Mouse (Mus musculus) right cerebral cortex, postnatal 25 days (tissue): ENCODE data around the gene Vps26c.
"Not testable (repeated sequence)": the region's sequence is repeated elsewhere in the genome, so short reads cannot be mapped to it uniquely, and the experiment has no call there.

ENCODE experiments used
- DNase-seq: peaks from one replicate; pipeline ENCODE4 v3.0.0; 2022

The Vps26c gene

GRCm38 (mm10) chr16:94545781-94546562 is 19.3 kb upstream of the Vps26c start:
- DNase-seq, result no peak

DNA sequence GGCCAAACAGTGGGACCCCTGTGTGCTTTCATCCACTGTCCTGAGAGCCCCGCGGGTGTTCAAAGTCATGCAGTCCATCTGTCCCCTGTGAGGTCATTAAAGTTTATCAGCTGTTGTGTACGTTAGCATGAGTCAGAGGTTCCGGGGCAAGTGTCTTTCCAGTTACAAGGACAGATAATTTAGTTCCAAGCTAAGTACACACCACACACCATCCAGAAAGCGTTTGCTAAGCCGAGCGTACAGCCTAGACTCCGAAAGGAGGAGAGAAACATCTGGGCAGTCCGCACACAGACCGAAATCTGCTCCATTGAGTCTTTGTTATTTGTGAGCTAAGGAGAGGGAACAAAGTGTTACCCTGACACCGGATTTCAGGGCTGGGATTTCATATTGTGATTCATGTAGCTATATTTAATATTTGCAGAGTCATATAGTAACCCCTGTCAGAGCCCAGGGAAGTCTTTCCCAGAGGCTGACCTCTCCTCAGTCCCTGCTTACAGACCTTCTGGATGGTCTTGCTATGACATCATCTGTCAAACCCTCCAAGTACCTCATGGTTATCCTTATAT is 18.0 kb upstream of the Vps26c start:
- no peak for DNase-seq

DNA sequence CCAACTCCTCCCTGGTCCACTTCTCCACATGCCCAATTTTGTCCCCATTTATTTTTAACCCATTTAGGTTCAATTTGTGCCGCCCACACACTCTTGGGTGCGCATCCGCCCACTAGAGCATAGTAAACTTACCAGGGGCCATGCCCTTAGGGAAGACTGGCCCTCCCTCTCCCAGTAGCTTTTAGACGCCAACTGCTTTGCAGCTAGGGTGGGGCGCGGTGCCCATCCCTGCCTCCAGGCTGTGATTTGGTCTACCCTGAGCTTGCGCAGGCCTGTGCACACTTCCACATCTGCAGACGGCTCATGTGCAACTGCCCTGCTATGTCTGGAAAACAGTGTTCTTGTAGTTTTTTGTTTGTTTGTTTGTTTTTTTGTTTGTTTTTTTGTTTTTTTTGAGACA is 16.3 kb upstream of the Vps26c start:
- no peak for DNase-seq

DNA sequence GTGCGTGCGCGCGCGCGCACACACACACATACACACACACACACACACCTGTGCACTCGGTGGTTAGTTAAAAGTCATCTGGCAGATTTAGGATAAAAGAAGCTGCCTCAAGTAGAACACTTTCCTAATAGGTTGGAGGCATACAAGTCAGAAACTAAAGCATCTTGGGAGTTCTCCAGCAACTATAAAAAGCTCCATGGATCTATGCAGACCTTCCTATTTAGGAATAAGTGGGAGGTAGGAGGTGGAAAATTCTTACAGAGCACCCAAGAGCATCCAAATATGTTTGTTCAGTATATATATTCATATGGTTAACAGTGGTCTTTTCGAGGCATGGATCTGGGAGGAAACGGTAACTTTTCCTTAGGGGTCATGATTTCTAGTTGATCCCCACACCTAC is 13.5 kb upstream of the Vps26c start:
- no peak for DNase-seq

DNA sequence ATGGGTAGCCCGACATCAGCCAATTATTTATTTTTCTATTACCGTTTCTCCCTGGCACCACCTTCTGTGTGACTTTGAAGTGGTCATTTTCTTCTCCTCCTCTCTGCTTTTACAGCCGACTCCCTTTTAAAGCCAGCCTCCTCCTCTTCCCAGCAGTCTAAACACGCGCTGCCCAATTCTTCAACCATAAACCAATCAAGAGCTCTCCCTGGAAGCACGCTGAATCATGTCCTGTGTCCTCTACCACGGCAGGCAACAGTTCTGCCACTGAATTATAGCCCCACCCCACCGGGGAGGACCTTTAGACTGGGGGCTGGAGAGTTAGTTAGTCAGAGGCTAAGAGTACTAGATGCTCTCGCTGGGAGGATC is 10.5 kb upstream of the Vps26c start:
- DNase-seq, result no peak

DNA sequence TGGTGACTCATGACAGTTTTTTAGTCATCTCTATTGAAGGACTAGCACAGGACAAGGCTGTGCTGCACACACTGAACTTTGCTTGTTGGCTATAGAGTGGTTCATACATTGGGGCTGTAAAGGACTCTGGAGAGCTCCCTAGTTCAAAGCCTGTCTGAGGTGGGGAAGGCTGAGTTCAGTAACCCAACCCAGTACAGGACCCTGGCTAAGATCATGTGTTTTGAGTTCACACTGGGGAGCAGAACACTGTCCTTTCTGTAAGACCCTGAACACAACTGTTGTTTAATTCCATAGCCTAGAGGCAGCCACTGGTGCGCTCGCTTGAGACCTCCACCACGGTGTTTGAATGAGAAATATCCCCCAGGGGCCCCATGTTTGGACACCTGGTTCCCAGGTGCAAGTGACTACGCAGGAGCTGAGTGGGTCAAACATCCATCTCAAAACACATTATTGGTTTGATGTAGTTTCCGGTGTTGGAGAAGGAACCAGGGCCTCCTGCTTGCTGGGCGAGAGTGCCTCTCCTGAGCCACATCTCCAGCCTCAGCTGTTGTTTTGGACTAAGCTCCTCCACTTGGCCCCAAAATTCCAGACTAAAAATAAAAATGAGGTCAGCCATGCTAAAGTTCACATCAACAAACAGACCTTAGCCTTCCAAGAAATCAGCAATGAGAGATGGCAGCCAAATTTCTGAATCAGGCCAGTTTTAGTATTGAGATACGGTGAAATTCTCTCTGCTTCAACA is 10.0 kb upstream of the Vps26c start:
- DNase-seq, result no peak

- no peak for DNase-seq
Measured at GRCm38 (mm10) chr16:94535716-94536115, 9.1 kb upstream of the Vps26c start.

GRCm38 (mm10) chr16:94533679-94534078 is 7.0 kb upstream of the Vps26c start:
- DNase-seq, result no peak

DNA sequence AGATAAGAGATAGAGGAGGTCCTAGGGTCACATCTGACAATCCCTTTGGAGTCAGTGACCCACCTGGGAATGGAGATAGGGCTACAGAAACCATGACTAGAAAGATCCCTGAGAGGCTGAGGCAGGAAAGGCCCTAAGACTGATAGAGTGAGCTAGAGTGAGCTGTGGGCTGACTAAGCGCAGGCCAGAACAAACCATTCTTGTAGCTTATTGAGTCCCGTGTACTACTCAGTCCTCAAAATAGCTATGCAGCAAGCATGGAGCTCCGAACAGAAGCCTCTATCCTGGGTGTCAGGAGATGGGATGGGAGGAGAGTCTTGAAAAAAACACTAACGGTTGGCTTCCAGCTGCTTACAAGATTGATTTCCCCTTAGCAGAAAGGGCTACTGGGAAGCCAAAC is 4.6 kb upstream of the Vps26c start:
- DNase-seq, result no peak

DNA sequence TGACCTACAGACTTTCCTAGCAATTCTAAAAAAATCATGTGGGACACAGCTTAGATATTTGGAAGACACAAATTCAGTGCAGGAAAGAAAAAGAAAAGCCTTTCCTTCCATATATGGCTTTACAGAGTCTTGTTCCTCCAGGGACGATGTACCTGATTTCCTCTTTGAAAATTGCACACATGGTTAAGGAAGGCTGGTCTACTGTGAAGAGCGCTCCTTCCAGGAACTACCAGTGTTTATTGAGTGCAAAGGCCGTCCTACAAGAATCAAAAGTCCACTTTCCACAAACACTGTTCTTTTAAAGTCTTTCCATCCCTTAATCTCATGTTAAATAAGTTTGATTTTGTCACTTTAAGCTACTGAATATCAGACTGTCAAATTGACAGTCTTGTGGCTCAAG is 916 bp upstream of the Vps26c start:
- DNase-seq, result no peak

DNA sequence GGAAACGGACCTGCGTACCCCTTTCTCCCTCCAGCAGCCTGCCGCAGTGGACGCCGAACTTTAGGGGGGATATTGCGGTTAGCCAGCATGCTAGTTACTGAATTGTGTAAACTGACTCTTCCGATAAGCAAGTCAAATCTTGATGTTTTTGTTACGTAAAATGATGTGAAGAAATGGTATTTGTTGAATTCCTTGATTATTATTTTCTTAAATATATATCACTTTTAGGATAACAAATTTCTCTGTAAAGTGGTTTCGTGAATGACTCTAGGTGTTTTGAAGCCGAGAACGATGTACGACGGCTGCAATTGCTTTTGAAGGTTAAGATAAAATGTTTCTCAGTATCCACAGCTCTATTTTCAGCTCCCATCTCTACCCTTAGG is 513 bp upstream of the Vps26c start:
- DNase-seq, result no peak

DNA sequence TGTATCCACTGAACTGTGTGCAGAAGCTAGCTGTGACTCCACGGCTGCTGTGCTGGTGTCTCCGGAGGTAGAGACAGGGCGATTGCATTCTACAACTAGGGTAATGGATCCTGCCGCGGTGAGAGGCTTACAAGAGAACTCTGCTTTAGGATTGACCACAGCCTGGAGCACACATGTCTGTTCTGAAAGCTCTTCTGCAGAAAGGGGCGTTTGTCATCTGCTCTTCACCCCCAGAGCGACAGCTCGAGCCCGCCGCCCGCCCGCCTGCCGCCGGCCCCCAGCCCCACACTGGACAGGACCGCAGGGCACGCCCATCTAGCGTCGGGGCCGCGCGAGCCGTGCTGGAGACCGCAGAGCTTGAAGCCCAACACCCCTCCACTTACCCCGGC is 681 bp downstream of the Vps26c start:
- DNase-seq, result no peak

DNA sequence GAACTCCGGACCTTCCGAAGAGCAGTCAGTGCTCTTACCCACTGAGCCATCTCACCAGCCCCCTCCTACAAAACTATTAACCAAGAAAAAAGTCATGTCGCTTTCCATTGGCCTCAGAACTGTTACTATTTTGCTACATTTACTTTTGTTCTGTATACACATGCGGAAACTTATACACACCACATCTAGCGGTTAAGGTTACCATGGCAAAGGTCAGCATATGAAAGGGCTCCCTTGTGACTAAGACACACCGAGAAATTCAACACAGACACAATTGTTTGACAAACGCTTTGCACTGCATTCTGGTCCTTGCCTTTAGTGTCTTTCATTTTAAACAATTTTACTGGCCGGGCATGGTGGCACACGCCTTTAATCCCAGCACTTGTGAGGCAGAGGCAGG is 1.9 kb downstream of the Vps26c start:
- no peak for DNase-seq

DNA sequence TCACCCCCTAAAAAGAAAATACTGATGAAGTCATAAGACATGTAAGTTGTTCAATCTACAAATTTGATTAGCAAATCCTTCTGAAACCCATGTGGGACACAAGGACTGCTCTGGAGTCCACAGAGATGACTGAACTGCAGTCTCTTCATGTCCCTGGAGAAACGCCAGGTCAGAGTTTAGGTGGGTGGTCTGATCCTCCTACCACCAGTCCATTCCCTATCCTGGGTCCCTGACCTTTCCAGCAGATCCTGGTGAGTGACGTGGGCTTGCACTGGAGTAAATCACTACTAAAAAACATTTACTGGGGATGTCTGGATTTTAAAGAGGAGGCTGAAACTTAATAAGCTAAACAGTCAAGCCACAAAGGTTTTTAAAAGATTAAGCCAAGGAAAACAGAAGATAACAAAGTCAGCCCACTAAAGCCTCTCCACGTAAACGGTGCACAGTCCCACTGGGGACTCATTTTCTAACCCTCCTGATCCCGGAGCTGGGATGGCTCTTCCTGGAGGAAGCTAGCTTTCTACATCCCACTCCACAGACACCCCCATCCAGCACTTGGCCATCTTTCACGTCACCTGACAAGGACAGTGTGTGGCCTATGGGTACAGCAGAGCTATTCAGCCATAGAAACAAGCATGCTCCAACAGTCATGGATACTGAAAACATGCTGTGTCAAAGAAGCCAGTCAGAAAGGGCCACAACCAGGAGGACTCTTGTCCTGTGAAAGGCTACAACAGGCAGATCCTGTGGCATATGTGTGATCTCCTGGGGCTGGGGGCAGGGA is 2.8 kb downstream of the Vps26c start:
- DNase-seq, result no peak

DNA sequence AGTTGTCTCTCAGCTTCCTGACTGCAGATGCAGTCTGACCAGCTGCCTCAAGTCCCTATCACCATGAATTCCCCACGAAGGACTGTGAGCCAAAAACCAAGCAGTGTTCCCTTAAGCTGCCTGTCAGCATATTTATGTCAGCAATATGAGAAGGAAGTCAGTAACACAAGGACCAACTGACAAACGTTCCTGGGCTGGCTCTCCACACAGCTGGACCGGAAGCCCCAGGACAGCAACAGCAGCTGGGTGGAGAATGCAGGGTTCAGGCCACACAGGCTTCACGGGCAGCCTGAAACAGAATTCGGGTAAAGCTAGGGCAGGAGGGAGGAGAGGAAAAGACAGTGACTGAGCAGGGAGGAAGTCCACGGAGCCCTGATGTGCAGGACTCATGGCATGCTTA is 7.6 kb downstream of the Vps26c start:
- no peak for DNase-seq

DNA sequence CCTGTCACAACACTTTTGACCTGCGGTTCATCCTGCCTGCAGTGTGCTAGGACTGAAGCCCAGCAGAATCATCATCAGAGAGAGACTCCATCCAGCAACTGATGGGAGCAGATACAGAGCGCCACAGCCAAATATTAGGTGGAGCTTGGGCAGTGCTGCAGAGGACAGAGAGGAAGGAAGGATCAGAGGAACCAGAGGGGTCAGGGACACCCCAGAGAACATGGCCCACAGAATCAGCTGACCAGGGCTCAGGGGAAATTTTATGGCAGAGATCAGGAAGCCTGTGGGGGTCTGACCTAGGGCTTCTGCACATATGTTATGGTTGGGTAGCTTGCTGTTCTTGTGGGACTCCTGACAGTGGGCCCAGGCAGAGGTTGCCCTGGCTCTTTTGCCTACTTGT is 9.0 kb downstream of the Vps26c start:
- DNase-seq, result no peak

- no peak for DNase-seq
Measured at GRCm38 (mm10) chr16:94509983-94510382, 16.6 kb downstream of the Vps26c start.

- no peak for DNase-seq
Measured at GRCm38 (mm10) chr16:94508769-94509168, 17.9 kb downstream of the Vps26c start.

DNA sequence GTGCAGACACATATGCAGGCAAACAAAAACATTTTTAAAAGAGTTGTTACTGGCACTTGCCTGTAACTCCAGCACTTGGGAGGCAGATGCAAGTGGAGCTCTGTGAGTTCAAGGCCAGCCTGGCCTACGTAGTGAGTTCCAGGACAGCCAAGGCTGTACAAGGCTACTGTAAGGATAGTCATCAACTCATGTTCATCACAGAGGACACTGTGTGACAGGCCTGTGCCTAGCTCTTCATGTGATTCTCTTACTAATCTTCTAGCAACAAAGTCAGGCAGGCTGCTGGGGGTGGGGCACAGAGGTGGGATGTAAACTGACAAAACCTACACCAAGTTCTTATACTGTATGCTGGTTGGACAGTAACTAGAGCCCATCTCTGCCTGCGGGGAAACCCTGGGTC is 19.6 kb downstream of the Vps26c start:
- no peak for DNase-seq

DNA sequence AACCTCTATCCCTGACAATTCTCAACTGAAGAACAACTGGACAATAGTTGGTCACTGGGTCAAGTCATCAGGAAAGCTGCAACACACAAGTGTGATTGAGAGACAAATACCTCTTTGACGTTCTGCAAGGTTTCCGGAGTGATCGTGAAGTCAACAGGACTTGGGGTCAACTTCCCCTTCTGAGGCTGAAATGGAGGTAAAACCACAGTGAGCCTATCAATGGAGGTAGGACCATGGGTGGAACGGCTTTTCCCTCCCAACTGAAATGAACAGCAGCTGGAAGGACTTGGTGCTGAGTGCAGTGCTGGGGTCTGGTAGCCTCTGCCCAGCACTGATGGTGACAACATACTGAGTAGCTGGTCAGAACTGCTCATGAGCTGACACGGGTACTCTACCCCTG is 22.4 kb downstream of the Vps26c start:
- no peak for DNase-seq

DNA sequence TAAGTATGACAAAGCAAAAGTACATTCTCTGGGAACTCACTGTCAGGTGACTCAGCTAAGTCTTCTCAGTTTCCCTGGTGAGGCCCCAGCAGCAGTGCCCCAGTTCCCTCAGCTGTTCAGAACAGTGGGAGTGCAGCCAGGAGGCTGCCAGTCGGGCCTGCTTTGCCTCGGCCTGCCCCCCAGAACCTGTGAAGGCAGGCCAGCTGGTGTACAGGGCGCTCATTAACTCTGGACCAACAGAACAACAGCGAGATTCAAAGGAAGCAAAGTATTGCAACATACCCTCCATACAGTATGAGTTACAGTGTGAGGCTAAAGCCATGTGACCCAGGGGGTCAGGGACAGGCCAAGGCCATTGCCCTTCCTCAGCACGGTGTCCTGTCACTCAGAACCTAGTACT is 28.7 kb downstream of the Vps26c start:
- DNase-seq, result peak; percentile 33

DNA sequence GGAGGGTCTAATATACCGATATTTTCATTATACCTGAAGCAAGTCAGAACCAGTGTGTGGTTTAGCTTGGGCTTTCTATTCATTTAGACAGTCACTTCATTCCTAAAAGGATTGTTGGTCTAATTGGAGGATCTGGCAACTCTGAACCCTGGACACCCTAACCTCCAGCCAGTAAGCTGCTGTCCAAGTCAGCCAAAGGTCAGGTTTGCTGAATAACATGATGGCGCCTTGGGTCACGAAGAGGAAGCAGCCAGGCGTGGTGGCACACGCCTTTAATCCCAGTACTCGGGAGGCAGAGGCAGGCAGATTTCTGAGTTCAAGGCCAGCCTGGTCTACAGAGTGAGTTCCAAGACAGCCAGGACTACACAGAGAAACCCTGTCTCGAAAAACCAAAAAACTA is 29.5 kb downstream of the Vps26c start:
- not testable (repeated sequence) for DNase-seq

- peak; percentile 22 for DNase-seq
Measured at GRCm38 (mm10) chr16:94489326-94489725, 37.3 kb downstream of the Vps26c start.

GRCm38 (mm10) chr16:94487341-94487740 is 39.3 kb downstream of the Vps26c start:
- no peak for DNase-seq
